Mouse (Mus musculus) brain, embryonic 14.5 days (tissue): Measurements from ENCODE around the gene Bcas1. TPM values are rescaled to one million over a fixed set of nuclear protein-coding genes. Genes with fewer than 3 reads are reported as not detected.

Experiments used
- DNase-seq: peaks from one replicate; pipeline ENCODE4 v3.0.0-alpha.2; 2011; ENCODE audit warnings: low read depth
- CTCF ChIP-seq: fragments of 200-500 bp; IDR thresholded peaks from 2 replicates; pipeline ENCODE4 v1.5.1; 2012; ENCODE audit warnings: inconsistent platforms, mild to moderate bottlenecking, moderate library complexity, borderline replicate concordance; ENCODE audit not compliant: insufficient read depth, insufficient read length; ENCODE audit errors: extremely low read depth
- POLR2A ChIP-seq: fragments of 200-500 bp; IDR thresholded peaks from 2 replicates; pipeline ENCODE4 v1.6.1; 2012; ENCODE audit warnings: mild to moderate bottlenecking, inconsistent platforms, borderline replicate concordance; ENCODE audit not compliant: poor library complexity, insufficient read depth, insufficient read length, severe bottlenecking; ENCODE audit errors: extremely low read depth
- polyA plus RNA-seq: library from polyadenylated mRNA; depleted of rRNA; stranded (reverse); fragments of >200 nt; gene quantifications from 2 replicates; pipeline ENCODE4 v1.2.3, GENCODE M21; 2012

The Bcas1 gene
- polyA plus RNA-seq, 1 experiment = 9.4 TPM

DNA sequence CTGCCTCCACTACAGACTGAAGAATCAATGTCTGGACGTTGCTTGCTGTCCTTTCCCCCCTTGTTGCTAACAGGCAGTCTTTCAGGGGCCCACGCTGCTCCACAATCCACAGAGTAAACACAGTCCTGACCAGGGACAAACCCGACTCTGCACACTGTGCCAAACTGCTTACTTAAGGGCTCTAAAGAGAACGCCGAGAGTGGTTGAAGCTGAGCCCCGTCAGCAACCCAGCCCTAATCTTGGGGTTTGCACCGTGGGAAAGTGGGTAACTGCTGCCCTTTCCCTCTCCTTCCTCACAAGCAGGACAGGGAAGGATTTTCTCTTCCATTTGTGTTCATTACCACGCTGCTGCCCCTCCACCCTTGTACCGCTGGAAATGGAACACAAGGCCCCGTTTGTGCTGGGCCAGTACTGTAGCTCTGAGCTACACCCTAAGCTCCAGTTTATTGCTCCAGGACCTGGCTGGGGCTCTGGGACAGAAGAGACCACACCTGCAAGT lies 83.8 kb downstream of the Bcas1 start:
- DNase-seq = peak; percentile 64
- no peak for TF ChIP-seq POLR2A
- no peak for TF ChIP-seq CTCF

DNA sequence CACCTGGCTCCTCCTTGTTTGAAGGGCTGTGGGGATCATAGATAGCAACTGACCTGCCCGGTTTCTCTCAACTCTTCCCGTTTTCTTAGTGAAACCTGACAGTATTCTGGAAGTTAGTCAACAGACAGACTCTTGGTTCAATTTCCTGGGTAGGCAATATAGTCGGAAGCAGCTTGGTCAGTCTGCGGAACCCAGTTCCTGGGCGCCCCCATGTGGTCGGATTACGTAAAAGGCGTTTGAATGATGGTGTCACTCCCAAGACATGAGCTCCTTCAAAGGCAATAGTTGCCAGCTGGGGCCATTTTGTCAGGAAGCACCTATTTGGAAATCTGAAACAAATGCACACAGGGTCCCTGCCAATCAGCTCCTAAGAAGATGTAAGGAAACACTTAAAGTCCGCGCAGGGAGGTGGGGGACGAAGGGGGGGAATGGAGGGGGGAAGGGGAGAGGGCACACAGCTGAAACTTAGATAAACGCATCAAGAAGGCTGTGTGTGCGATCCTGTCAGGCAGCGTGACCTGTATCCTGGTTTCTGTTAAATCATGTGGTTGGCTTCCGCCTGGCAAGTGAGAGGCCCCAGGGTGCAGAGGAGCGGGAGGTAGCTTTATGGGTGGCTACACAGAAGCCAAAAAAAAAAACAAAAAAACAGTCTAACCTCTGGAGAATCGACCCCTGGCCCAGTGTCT lies 84.4 kb downstream of the Bcas1 start:
- DNase-seq = peak; percentile 88
- TF ChIP-seq CTCF = peak; percentile 65
- TF ChIP-seq POLR2A = no peak

DNA sequence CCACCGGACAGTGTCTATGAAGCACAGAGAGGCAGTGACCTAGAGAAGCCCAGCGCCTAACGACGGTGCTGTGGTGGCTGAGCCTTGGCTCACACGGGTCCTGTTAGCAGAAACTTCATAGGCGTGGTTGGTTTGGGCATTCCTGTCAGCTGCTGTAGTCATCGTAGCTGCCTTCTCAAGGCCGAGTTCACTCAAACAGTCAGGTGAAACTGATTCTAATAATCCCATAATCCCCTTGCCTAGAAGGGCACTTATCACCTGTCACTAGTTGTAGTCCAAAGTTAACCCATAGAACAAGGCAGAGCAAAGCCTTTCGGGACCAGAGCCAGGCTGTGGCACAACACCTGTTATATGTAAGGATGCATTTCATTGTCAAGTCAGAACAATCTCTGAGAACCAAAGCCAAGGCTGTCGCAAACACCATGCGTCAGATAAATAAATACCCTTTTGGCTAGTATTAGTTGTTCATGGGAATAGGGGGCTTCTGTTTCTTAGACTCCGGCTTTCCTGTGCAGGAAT lies 85.3 kb downstream of the Bcas1 start:
- TF ChIP-seq CTCF (no peak), POLR2A (no peak)
- DNase-seq = no peak

DNA sequence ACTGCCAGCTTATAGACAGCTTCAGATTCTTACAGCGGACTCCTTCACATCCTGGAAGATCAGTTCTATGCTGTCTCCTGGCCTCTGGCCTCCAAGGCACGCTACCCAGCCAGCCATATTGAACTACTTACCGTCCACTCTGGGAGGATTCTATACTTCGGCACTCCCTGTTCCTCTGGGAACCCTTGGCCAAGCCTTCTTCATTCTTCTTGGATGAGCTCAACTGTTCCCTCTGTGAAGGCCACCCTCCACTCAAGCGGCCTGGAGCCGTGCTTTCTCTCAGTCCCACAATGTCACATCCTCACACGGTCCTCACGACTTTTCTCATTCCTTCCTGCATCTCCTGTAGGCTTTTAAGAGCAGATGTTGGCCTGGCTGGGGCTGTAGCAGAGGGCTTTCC lies 86.5 kb downstream of the Bcas1 start:
- no peak for DNase-seq
- TF ChIP-seq POLR2A = no peak
- no peak for TF ChIP-seq CTCF

DNA sequence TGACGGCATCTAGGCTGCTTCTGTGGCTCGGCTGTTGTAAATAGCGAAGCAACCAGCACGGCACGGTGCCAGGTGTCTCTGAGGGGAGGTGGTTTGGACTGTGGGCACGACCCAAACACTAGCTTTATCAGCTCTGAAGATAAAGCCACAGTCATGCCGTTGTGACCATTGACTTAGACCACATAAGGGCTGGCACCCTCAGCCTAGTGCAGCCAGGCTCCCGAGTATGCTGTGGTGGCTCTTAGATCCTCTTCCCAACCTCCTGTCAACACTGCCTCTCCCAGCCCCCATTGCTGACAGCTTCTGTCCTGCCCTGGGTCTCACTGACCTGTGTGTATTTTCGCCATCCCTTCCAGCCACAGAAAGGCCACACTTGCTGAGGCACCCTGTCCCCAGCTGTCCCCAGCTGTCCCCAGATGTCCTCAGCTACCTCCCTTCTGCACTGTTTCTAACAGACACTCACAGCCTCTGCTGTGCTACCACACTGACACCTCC lies 91.3 kb downstream of the Bcas1 start:
- TF ChIP-seq CTCF (no peak), POLR2A (no peak)
- DNase-seq = no peak

DNA sequence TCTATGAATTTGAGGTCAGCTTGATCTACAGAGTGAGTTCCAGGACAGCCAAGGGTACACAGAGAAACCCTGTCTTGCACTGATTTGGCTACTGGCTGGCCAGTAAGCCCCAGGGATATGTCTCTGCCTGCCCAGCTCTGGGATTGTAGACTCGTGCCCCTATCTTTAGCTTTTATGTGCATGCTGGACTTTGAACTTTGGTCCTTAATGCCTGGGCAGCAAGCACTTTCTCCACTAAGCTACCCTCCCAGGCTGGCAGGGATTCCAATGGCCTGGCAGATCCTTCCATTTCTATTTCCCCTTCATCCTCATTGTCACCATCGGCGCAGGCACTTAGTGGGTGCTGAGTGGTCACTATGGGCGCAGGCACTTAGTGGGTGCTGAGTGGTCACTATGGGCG lies 92.5 kb downstream of the Bcas1 start:
- TF ChIP-seq POLR2A (no peak), CTCF (no peak)
- no peak for DNase-seq

DNA sequence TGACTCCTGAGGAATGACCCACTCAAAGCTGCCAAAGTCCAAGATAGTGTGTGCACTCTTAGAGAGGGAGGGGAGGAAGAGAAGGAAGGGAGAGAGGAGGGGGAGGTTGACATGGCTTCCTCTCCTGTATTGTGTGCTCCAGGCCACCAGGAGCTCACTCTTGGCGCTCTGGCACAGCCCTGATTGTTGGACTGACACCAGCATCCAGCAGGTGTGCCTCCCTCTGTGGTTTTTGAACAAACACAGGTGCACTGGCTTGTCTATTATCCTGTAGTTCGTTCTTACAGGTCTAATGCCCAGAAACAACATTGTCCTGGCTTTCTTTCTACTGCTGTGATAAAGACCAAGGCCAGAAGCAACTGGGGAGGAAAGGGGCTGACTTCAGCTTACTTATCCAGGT lies 95.8 kb downstream of the Bcas1 start:
- TF ChIP-seq POLR2A (no peak), CTCF (no peak)

DNA sequence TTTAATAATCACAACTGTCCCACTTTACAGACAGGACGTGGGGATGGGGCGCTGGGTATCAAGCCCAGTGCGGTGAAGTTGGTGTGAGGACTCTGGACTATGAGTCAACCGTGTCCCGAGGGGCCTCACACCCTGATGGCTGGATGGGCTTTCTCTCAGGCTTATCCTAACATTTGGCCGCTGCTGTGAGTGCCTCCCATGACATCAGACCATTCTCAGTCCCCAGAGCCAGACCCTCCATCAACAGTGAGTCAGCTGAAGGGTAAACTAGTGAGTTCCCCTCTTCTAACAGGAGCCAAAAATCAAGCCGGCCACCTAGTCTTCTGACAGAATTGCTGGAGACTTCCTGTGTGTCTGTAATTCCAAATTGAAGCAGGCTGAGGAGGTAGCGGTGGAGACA lies 97.2 kb downstream of the Bcas1 start:
- no peak for DNase-seq
- TF ChIP-seq CTCF (no peak), POLR2A (no peak)

More for the DNA sequence above, 95.8 kb downstream of the Bcas1 start:
- DNase-seq = no peak

DNA sequence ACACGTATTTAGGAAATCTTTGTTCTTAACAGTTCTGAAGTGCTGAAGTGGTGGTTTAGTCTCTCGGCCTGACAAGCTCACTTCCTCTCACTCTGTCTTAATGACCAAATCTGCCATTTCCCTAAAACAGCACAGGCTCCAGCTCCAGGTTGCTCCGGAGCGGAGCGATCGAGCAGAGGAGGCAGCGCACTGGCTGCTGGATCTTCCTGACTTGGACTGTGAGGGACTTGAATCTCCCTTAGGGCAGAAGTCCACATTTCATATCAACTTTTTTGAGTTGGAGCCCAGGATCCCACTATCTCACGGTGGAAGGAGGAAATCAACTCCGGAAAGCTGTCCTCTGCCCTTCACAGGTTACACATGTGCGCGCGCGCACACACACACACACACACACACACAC lies 97.7 kb downstream of the Bcas1 start:
- TF ChIP-seq POLR2A = no peak
- no peak for TF ChIP-seq CTCF
- no peak for DNase-seq

DNA sequence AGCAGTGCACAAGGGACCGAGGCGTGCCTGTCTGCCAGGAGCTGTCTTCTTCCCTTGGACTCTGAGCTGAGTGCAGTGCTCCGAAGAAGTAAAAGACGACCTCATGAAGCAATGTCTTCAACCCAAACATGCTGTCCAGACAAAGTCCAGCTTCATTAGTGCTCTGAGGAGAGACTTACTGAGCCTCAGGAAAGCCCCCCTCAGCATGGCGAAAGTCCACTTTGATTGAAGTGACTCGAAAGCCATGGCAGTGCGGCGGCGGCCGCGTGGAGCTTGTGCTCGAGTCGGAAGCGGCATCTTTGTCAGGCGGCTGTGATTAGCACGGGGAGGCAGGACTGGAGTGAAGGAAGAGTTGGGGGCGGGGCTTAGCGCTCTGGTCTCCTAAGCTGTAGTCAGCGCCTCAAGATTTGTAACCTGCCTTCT lies 103.7 kb downstream of the Bcas1 start:
- DNase-seq = peak; percentile 94
- no peak for TF ChIP-seq CTCF
- no peak; the same call in 1 of the 2 replicates for TF ChIP-seq POLR2A

DNA sequence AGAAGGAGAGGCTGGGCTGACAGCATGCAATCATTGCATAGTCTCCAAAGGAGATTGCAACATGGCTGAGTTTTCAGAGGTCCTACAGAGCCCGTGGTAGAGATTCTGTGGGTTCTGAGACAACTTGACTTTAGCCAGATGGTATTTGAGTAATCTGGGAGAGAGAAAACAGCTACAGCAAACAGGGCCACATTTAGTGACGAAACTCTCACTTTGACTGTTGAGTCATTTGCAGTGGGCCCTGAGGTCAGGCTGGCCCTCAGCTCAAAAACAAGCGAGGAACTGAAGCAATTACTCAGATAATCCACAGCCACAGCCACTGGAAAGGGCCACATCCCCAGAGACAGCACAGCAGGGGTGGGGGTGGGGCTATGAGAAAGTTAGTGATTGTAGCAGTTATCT lies 105.6 kb downstream of the Bcas1 start:
- no peak for TF ChIP-seq CTCF
- TF ChIP-seq POLR2A = no peak
- no peak for DNase-seq

DNA sequence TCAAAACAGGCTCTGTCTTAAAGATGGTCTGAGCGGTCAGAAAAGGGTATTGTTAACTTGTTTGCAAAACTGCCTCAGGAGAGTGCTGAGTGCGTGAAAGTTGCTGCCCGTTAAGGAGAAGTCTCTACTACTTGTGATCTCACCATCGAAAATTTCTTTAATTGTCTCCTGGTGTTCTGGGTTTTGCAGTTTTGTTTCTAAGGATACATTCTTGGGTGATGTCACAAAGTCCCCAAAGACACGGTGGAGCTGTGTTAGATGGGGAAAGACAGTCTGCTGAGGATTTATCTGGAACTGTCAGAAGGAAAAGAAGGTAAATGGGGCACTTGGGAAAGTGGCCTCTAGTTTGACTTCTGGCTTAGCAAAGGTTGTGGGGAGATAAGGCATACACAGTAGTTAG lies 106.1 kb downstream of the Bcas1 start:
- TF ChIP-seq POLR2A = no peak
- TF ChIP-seq CTCF = no peak
- DNase-seq = no peak
